Mouse (Mus musculus): Measurements from ENCODE around the gene Daam2.

DNA sequence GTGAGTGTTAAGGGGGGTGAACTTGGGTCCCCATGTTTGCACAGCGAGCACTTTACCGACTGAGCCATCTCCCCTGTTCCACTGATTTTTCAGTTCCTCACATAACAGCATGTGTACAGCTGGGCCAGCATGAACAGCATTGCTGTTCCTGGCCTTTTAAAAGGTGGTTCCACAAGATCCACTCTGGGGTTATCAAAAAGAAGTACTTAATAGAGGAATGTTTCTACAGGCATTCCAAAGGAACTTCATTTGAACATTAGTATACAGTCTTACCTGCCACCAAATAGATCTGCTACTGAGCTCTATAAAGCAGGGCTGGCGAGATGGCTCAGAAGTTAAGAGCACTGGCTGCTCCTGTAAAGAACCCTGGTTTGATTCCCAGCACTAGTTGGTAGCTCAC is 8.0 kb downstream of the Daam2 start:
- no peak for TF ChIP-seq CTCF (IDR thresholded peaks at IDR 0.05; ENCODE audit: insufficient read depth, low read length)
- no peak for TF ChIP-seq POLR2A (IDR thresholded peaks at IDR 0.05; ENCODE audit: borderline replicate concordance, extremely low read depth, low read depth, low read length)
